Comparison of ENCODE assay signal across 16 mouse cellular contexts in the genomic region with DNA sequence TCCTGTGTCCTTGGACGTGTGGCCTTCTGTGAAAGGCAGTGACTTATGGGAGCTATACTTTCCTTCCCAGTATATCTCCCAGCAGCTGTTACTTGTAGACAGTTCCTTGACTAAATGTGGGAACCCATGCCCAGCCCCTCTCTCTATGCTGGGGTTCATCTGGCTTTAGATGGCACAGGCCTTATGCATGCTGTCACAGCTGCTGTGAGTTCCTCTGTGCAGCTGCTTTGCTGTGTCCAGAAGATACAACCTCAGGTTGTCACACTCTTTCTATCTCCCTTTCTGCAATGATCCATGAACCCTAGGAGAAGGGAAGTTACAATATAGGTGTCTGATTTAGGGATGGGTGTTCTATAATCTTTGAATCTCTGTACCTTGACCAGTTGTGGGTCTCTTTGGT.
"Had no signal": no experiment of that assay in that cellular context is flagged by ENCODE, and none has a peak within 500 bp of the region (broad histone marks: within the 10 kb centered on the region; RNA-seq: fewer than 3 reads in every experiment).

No protein-coding gene starts in this region.

- H3K4me3 ChIP-seq: neural tube, embryonic 13.5 days; neural tube, embryonic 15.5 days; stomach, embryonic 15.5 days had no signal

- H3K4me1 ChIP-seq: neural tube, embryonic 13.5 days; neural tube, embryonic 15.5 days; stomach, embryonic 15.5 days had no signal

- H3K27ac ChIP-seq: neural tube, embryonic 13.5 days; neural tube, embryonic 15.5 days; stomach, embryonic 15.5 days; stomach, postnatal 0 days had no signal

- H3K36me3 ChIP-seq: neural tube, embryonic 13.5 days; neural tube, embryonic 15.5 days; stomach, embryonic 15.5 days had no signal

- H3K4me2 ChIP-seq: neural tube, embryonic 13.5 days; neural tube, embryonic 15.5 days; stomach, embryonic 15.5 days had no signal

- H3K9ac ChIP-seq: neural tube, embryonic 13.5 days; neural tube, embryonic 15.5 days; stomach, embryonic 15.5 days had no signal

- DNase-seq: retina, postnatal 1 day; right cerebral cortex, adult 18-20 months; right cerebral cortex, postnatal 14 days; right cerebral cortex, postnatal 25 days; right cerebral cortex, postnatal 4 days; spleen, adult 18-20 months; thymus, adult 18-20 months; thymus, adult 2 months; thymus, postnatal 14 days; thymus, postnatal 25 days; thymus, postnatal 36 days; thymus, postnatal 4 days had no signal

- H3K9me3 ChIP-seq: neural tube, embryonic 15.5 days; stomach, embryonic 15.5 days had no signal

- H3K27me3 ChIP-seq: neural tube, embryonic 13.5 days; neural tube, embryonic 15.5 days; stomach, embryonic 15.5 days had no signal
